Mouse (Mus musculus) cerebellum, adult 8-10 months (tissue): ENCODE data around the gene Depdc1a.
"Not testable (repeated sequence)": the region's sequence is repeated elsewhere in the genome, so short reads cannot be mapped to it uniquely, and the experiment has no call there.

ENCODE experiments used
- DNase-seq: peaks from one replicate; pipeline ENCODE4 v3.0.0; 2022

Gene Depdc1a

DNA sequence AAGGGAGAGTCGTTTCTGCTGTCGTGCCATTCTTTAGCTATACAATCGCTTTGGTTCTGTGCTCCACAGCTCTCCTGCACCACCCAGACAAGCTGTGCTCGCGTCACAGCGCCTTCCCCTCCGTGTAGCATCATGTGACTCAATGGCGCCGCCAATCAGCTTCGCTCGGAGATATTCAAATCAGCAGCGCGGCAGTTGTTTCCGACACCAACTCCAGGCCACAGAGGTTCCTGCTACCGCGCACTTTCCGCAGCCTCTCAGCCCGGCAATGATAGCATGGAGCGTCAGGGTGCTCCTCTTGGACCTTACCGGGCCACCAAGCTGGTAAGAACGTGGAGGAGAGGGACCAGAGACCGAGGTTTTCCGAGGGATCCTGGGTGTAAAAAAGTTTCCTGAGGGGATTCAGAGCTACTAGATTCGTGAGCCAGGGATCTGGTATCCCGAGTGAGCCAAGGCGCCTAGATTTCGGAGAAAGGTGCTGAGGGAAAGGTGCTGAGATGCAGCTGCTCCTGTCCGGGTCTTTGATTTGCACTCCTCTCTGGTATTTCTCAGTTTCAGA, at the start of gene Depdc1a:
Gene Depdc1a (plus strand): TSS at position 191 of the 559 bp plus-strand sequence.
- DNase-seq = peak; percentile 53

DNA sequence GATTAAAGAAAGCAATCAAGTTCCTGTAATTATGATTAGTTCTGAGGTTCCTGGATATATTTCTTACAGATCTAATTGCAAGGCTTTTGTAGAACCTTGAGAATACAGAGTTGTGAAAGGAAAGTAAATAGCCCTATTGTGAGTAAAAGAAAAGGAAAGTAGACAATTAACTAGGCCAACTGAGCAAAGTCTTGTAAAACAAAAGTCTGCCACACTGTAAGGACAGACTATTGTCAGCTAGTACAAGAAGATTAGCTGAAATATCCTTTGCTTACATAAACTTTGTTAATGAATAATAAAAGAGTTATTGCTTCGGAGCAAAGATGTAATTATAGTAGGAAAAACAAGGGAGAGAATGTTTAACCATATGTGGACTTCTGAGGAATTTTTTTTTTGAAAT, 25.2 kb upstream of the Depdc1a start:
- no peak for DNase-seq

DNA sequence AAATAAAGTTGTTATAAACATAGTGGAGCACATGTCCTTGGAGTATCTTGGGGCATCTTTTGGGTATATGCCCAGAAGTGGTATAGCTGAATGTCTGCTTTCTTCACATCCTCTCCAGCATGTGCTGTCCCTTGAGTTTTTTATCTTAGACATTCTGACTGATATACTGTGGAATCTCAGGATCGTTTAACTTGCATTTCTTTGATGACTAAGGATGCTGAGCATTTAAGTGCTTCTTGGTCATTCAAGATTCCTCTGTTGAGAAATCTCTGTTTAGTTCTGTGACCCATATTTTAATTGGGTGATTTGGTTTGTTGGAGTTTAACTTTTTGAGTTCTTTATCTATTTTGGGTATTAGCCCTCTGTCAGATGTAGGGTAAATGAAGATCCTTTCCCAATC, 19.8 kb upstream of the Depdc1a start:
- DNase-seq = no peak

DNA sequence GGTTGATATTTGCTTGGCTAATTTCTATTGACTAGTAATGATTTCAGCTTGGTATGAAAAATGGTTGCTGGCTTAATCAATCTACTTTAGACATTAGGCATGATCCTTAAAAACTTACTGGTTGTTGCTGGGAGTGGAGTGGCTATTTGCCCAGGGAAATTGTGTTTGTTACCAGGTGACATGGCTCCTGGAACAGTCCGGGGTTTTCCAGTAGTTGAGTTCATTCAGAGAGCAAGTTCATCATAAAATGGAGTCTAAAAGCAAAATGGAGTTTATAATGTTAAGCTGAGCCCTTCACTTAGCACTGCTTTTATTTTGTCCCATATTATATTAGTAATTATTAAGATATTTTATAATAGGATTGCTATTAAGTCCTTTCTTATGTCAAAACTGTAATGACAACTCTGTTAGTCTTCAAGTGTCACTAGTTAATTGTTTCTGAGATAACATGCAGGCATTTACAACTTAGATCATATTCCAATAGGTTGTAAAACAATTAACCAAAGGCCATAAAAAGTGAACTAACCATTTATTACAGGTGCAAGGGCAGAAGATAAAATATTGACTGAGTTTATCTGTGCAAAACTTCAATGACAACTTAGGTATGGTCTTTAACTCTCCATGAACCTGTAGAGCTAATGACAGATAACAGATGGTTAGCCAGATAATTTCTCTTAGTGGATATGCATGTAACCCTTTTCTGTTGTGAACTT, 17.8 kb upstream of the Depdc1a start:
- no peak for DNase-seq

DNA sequence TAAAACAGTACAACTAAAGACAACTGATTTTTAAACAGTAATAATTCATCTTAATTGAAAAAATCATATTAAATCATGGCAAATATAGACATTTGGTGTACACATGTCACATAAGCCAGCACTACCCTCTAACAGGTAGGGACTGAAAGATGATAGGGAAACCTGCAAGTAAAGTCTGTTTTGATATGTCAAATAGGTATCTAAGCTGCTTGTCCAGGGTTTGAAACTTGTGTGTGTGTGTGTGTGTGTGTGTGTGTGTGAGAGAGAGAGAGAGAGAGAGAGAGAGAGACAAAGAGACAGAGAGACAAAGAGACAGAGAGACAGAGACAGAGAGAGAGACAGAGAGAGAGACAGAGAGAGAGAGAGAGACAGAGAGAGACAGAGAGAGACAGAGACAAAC, 524 bp upstream of the Depdc1a start:
- DNase-seq = not testable (repeated sequence)

DNA sequence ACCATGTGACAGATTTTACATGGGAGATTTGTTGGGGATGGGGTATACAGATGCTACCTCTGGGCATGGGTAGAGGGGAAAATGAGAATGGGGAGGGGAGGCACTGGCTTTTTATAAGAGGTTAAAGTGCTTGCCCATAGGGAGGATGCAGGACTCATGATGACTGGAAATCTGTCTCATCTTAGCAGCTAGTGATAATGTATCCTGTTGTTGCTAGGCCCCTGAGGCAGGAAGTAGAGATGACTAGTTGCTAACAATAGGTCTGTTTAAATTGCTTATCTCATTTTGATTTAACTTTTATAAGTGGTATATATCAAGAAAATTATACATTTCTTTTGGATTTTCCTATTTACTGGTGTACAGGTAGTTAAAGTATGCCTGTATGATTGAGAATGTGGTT, 13.7 kb downstream of the Depdc1a start:
- no peak for DNase-seq

DNA sequence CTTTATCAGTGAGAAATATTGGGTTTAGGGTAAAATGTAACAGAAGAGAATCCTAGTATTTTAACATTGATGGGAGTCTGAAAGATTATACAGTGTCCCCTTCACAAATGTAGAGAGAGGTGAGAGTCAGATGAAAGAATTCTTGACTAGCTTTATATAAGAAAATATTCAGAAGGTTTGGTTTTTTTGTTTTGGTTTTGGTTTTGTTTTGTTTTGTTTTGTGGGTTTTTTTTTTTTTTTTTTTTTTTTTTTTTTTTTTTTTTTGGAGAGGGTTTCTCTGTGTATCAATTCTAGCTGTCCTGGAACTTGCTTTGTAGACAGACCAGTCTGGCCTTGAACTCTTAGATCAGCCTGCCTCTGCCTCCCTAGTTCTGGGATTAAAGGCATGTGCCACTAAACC, 33.3 kb downstream of the Depdc1a start:
- no peak for DNase-seq

DNA sequence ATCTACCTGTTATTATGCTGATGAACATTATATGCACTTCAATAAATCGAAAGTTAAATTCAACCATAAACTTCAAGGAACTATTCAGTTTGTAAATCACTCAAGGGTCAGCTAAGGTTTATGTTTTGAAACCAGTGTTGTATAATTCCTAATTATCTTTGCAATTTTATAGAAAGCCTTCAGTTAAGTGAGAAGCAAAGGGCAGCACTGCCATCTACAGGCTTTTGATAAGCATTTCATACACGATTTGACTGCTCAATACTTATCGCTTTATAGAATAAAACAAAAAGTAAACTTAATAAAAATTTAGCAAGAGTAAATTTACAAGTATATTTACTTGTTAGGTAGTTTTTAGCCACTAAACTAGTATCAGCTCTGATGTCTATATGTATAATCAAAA, 53.1 kb downstream of the Depdc1a start:
- DNase-seq = no peak

DNA sequence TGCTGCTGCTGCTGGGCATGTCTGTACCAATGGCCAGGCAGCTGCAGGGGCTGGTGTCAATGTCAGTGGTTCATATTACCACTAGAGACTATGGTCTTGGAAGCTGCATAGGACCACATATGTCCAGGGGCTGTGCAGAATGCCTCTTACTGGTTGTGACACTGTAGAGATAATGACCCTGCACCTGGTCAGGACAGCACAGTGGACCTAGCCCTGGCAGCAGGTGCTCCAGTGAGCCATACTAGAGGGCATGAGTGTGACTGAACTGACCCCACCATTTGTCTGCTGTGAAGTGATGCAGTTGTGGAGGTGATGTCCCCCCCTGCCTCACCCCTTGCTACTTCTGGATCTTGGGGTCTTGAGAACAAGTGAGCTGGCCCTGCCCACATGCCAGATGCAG, 55.0 kb downstream of the Depdc1a start:
- no peak for DNase-seq
